Mouse (Mus musculus) embryonic facial prominence, embryonic 13.5 days (tissue): ENCODE results near the gene Spata5. TPM values are rescaled to one million over a fixed set of nuclear protein-coding genes. Genes with fewer than 3 reads are reported as not detected.
"Not testable (repeated sequence)": the region's sequence is repeated elsewhere in the genome, so short reads cannot be mapped to it uniquely, and the experiment has no call there.

Source experiments
- ATAC-seq: fragments of 200-750 bp; cut with Nextera tagmentation; 2 replicates; pipeline ENCODE4 v1.8.0; 2017; ENCODE audit warnings: low read depth; ENCODE audit not compliant: insufficient number of reproducible peaks, insufficient read depth, low FRiP score, low TSS enrichment
- H3K27ac ChIP-seq: fragments of 300-500 bp; sonication (generic); 2 replicates; pipeline ENCODE4 v1.5.1; 2015; ENCODE audit warnings: moderate library complexity, mild to moderate bottlenecking, inconsistent platforms
- H3K27me3 ChIP-seq: fragments of 300-500 bp; sonication (generic); 2 replicates; pipeline ENCODE4 v1.6.1; 2015; ENCODE audit warnings: mild to moderate bottlenecking, inconsistent platforms
- H3K36me3 ChIP-seq: fragments of 300-500 bp; sonication (generic); 2 replicates; pipeline ENCODE4 v1.6.1; 2015; ENCODE audit warnings: mild to moderate bottlenecking, inconsistent platforms
- H3K4me1 ChIP-seq: fragments of 300-500 bp; sonication (generic); 2 replicates; pipeline ENCODE4 v1.6.1; 2015; ENCODE audit warnings: inconsistent platforms
- H3K4me2 ChIP-seq: fragments of 300-500 bp; sonication (generic); 2 replicates; pipeline ENCODE4 v1.6.1; 2015; ENCODE audit warnings: moderate library complexity, mild to moderate bottlenecking, inconsistent platforms
- H3K4me3 ChIP-seq: fragments of 300-500 bp; sonication (generic); 2 replicates; pipeline ENCODE4 v1.5.1; 2015; ENCODE audit warnings: mild to moderate bottlenecking, inconsistent platforms
- H3K9ac ChIP-seq: fragments of 300-500 bp; sonication (generic); 2 replicates; pipeline ENCODE4 v1.6.1; 2015; ENCODE audit warnings: mild to moderate bottlenecking, inconsistent platforms
- H3K9me3 ChIP-seq: fragments of 300-500 bp; sonication (generic); 2 replicates; pipeline ENCODE4 v1.6.1; 2016; ENCODE audit warnings: inconsistent platforms
- WGBS: fragments of 180-500 bp; shearing (Covaris S2); methylation state at CpG from one replicate; pipeline ENCODE4 v1.1.7; 2015; ENCODE audit warnings: mixed read lengths; 5-methylcytosine and 5-hydroxymethylcytosine counted together
- polyA plus RNA-seq: library from polyadenylated mRNA; unstranded; fragments of >200 nt; fragmentation: Nextera tagmentation; extraction: Ambion mirVana; gene quantifications from 2 replicates; pipeline ENCODE4 v1.2.1, GENCODE M21; 2015

Gene Spata5
- polyA plus RNA-seq, 1 experiment from 2014 or later = 47.0 TPM

DNA sequence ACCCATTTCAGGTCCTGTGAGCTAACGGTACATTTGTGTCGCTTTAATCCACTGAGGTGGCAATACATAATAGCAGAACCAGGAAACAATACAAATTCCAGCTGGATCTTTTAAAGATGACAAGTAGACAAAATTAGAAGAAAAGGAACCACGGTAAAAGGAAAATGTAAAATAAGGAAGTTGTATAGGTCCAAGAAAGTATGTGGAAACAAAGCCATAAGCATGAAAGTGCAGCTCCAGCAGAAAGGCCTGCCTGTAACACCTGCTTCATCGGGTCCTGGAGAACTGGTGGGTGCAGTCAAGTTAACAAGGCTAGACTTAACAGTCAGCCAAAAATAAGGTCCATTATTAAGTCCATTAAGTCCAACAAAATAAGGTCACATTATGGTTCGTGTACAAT is 164.9 kb downstream of the Spata5 start:
- Histone ChIP-seq H3K4me3 (no peak overlapping the region), H3K36me3 (peaks cover 12% of the 10 kb centered on the region), H3K4me2 (no peak overlapping the region), H3K9ac (no peak overlapping the region), H3K4me1 (peaks cover 23% of the 10 kb centered on the region), H3K27me3 (no peaks in the 10 kb centered on the region), H3K27ac (no peak overlapping the region), H3K9me3 (no peaks in the 10 kb centered on the region)
- ATAC-seq = no peak
- 83% methylated on average over 5 of the region's 5 CpGs for WGBS

DNA sequence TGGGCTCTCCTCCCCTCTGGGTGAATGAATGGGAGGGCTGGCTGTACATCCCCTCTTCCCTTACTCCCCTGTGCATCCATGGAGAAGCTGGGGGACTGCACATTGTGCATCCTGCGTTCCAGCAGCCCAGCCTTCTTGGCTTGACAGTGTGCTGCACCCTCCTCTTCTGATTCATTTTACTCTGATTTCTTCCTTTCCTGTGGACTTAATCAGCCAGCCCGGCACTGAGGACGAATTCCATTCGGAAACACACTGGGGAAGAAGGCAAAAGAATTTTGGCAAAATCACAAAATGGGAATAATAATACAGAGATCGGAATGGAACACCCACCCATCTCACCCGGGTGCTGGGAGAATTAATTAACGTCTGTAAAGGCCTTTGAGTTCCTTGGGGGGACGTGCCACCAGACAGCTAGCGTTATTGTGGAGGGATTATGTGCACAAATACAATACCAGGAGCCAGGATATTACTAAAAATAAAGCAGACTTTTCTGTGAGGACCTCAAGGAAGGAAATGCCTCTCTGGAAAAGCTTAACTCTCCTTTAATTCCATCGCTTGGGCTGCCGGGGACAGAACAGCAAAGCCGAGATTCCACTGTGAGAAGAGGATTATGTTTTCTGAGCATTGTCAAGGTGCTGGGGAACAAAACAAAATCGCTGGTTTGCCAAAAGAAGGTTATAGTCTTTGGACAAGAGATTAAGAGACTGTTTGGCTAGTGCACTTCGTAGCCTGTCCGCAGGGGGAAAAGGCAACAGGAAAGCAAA is 166.5 kb downstream of the Spata5 start:
- peak overlapping the region; percentile 55 for H3K9ac ChIP-seq
- H3K4me1 ChIP-seq = peaks cover 23% of the 10 kb centered on the region
- H3K36me3 ChIP-seq = 0 out of 2 replicates have a peak, but pooled peaks cover 4% of the 10 kb centered on the region
- peak overlapping the region; percentile 88 for H3K27ac ChIP-seq
- H3K4me2 ChIP-seq = peak overlapping the region; percentile 52
- H3K27me3 ChIP-seq = no peaks in the 10 kb centered on the region
- 10% methylated on average over 15 of the region's 15 CpGs for WGBS
- peak overlapping the region; percentile 26 for H3K4me3 ChIP-seq
- ATAC-seq = no peak
- H3K9me3 ChIP-seq = no peaks in the 10 kb centered on the region

DNA sequence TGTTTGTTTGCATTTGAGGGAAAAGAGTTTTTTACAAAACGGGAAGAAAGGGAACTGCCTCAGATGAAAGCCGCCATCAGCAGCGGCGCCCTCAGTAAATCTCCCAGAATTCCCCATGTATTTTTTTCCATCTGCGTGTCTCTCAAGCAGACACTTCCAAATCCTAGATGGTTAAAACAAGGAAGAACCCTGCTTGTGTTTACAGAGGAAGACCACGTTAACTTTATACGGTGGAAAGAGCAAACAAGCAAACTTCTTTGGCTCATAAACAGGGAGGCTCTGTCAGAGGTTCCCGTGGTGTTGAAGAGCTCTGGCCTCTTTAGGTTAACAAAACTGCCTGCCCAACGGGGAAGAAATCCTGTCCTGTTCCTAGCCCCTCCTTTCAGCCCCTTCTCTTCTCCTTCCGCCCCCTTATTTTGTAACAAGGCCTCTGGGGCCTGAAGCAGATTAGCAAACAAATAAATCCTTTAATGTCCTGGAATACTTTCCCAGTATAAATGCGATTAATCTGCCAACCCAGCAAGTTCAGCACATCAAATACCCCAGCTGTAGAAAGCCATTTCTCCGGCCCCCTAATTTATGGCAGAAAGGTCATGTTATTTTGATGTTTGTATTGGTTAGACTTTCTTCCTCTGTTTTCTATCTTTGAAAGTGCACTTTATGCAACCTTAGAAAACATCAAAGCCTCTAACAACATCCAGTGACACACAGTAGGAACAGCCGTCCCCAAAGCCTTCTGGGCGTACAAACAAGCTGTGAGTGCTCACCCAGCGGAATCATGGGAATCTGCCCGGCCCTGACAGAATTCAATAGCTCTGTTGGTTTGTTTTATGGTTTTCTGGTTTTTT is 167.3 kb downstream of the Spata5 start:
- no peaks in the 10 kb centered on the region for H3K36me3 ChIP-seq
- no peak for ATAC-seq
- H3K9ac ChIP-seq = peak overlapping the region; percentile 55
- peaks cover 23% of the 10 kb centered on the region for H3K4me1 ChIP-seq
- H3K27ac ChIP-seq = peak overlapping the region; percentile 88
- H3K4me3 ChIP-seq = peak overlapping the region; percentile 26
- H3K27me3 ChIP-seq = no peaks in the 10 kb centered on the region
- WGBS = 23% methylated on average over 16 of the region's 16 CpGs
- no peaks in the 10 kb centered on the region for H3K9me3 ChIP-seq
- peak overlapping the region; percentile 52 for H3K4me2 ChIP-seq

DNA sequence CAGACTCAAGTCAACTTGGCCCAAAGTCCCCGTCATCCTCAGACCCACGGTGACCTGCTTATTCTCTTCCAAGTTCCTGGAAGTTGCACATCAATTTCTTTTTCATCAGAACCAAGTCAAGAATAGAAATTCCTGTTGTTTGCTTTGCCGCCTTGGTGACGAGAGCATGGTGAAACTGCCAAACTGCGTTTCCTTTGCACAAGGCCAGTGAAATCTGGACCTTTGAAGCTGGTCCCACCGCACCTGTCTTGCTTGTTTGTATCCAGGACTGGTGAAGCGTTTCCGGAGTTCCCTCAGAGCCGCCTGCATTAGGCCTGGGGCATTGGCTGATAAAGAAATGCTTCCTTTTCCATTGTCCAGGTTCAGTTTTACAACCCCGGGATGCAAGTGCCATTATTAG is 176.0 kb downstream of the Spata5 start:
- no peaks in the 10 kb centered on the region for H3K36me3 ChIP-seq
- no peak overlapping the region for H3K4me3 ChIP-seq
- peaks cover 12% of the 10 kb centered on the region; the same call in 1 of the 2 replicates for H3K4me1 ChIP-seq
- no peak overlapping the region for H3K4me2 ChIP-seq
- no peak overlapping the region for H3K9ac ChIP-seq
- WGBS = 75% methylated on average over 10 of the region's 10 CpGs
- no peaks in the 10 kb centered on the region for H3K9me3 ChIP-seq
- ATAC-seq = no peak
- no peak overlapping the region for H3K27ac ChIP-seq
- no peaks in the 10 kb centered on the region for H3K27me3 ChIP-seq

DNA sequence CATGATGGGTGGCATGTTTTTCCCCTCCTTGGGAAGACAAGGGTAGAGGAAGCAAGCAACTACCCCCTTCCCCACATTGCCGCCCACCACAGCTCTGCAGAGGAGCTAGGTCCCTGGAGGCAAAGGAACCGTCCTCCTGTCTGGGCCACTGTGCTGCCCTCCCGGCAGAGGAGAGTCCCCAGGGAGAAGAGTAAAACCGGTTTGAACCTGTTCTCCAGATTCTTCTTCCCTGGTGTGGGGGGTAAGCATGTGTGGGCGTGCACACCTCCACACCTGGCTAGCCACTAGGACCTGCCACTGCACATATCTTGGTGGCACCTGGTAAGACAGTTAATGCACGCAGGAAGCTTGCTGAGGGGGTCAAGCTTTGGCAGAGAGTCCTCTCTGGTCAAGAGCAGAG is 176.8 kb downstream of the Spata5 start:
- Histone ChIP-seq H3K9ac (no peak overlapping the region), H3K27ac (peak overlapping the region; percentile 41), H3K36me3 (no peaks in the 10 kb centered on the region), H3K9me3 (no peaks in the 10 kb centered on the region), H3K4me2 (no peak overlapping the region), H3K27me3 (no peaks in the 10 kb centered on the region), H3K4me3 (no peak overlapping the region), H3K4me1 (peaks cover 12% of the 10 kb centered on the region; the same call in 1 of the 2 replicates)
- WGBS = 46% methylated on average over 6 of the region's 6 CpGs
- ATAC-seq = peak; percentile 65

DNA sequence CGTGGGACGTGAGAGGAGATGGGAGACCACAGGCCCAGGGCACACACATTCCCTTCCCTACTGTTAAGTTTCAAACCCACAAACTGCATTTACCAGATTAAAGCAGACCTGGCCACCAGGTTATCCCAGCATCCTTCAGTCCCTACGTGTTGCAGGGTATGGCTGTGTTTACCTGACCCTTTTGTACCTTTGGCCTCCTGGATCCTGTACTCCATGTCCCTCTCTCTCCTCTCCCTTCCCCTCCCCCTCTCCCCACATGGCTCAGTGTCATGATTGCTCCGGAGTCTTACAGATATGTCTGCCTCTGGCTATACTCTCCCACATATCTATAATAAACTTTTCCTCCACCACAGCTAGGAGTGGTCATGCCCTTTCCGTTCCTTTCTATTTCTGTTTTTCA is 177.5 kb downstream of the Spata5 start:
- no peak overlapping the region for H3K4me2 ChIP-seq
- 58% methylated on average over 5 of the region's 5 CpGs for WGBS
- H3K9me3 ChIP-seq = no peaks in the 10 kb centered on the region
- peak overlapping the region; percentile 41 for H3K27ac ChIP-seq
- ATAC-seq = no peak
- H3K36me3 ChIP-seq = no peaks in the 10 kb centered on the region
- H3K9ac ChIP-seq = no peak overlapping the region
- H3K4me3 ChIP-seq = no peak overlapping the region
- H3K27me3 ChIP-seq = no peaks in the 10 kb centered on the region
- H3K4me1 ChIP-seq = peaks cover 12% of the 10 kb centered on the region; the same call in 1 of the 2 replicates

DNA sequence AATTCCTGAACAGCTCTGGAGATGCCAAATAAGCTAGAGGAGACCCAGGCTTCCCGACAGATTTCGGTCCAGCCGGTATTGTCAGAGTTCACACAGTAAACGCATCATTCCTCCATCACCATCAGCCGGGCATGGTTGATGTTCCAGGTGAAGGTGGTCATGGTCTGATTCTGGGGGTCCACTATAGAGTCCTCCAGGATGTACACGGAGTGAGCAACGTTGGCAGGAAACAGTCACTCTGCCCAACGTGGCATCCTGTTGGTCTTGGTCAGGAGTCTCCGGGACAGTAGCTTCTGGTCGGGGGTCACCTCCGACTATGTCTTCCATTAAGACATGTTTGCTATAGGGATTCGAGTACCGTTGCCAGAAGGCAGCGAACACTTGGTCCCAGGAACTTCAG is 179.9 kb downstream of the Spata5 start:
- not testable (repeated sequence) for H3K27me3 ChIP-seq, ATAC-seq, H3K27ac ChIP-seq, H3K36me3 ChIP-seq, H3K4me3 ChIP-seq, H3K4me2 ChIP-seq, H3K9me3 ChIP-seq, H3K9ac ChIP-seq
- peaks cover 12% of the 10 kb centered on the region for H3K4me1 ChIP-seq
- 95% methylated on average over 14 of the region's 14 CpGs for WGBS

DNA sequence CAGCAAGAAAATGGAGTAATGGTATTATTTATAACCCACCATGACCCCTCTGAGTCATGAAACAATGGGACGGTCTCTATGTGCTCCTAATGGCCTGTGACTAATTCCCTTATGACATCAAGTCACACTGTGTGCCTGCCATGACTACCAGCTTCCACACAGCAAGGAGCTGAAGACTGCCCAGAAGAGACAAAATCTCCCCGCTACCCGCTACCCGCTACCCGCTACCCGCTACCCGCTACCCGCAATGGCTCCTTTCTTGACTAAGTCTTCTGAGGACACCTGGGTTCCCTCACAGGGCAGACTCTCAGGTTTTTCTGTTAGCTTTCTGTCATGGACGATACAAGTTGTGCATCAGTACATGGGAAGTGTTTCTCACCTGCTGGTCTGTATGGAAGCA is 182.7 kb downstream of the Spata5 start:
- 96% methylated on average over 9 of the region's 9 CpGs for WGBS
- Histone ChIP-seq H3K9me3 (0 out of 2 replicates have a peak, but pooled peaks cover 4% of the 10 kb centered on the region), H3K27ac (no peak overlapping the region), H3K4me2 (no peak overlapping the region), H3K4me3 (no peak overlapping the region), H3K4me1 (peaks cover 5% of the 10 kb centered on the region; the same call in 1 of the 2 replicates), H3K36me3 (no peaks in the 10 kb centered on the region), H3K27me3 (no peaks in the 10 kb centered on the region), H3K9ac (no peak overlapping the region)
- no peak for ATAC-seq

DNA sequence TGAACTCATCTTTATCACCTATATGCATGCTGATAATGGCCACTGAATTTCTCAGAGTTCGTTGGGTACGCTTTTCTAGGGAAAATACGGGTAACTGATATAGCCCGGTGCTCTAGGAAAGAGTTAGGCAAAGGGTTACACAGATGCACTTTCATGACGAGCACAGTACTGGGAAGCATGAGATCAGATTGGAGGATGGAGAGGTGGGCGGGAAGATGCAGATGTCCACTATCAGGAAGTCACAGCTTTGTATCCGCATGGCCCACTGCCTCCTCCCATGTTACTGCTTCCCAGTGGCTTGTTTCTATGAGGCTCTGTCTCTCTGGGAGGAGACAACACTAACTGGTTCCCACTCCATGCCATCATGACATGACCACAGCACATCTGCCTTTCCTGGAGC is 183.2 kb downstream of the Spata5 start:
- Histone ChIP-seq H3K27ac (no peak overlapping the region), H3K9me3 (0 out of 2 replicates have a peak, but pooled peaks cover 4% of the 10 kb centered on the region), H3K4me2 (no peak overlapping the region), H3K27me3 (no peaks in the 10 kb centered on the region), H3K9ac (no peak overlapping the region), H3K36me3 (no peaks in the 10 kb centered on the region), H3K4me1 (peaks cover 5% of the 10 kb centered on the region; the same call in 1 of the 2 replicates), H3K4me3 (no peak overlapping the region)
- no peak for ATAC-seq
- WGBS = 85% methylated on average over 7 of the region's 7 CpGs

DNA sequence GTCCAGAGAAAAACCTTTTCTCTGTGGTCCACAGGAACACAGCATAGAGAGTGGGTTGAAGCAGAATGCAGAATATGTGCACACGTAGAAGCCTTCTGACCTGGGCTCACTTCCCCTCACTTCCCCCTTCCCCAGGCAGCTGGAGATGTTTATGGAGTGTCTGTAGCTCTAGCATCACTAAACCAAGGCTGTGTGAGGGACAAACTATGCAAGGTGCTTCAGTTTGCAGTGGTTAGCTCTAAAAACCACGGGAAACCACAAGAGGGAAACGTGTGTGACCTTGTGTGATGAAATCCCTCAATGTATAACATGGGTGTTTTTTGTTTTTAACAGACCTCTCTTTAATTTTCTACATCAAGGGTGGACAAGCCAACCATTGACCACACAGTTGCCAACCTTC is 183.8 kb downstream of the Spata5 start:
- Histone ChIP-seq H3K9me3 (0 out of 2 replicates have a peak, but pooled peaks cover 4% of the 10 kb centered on the region), H3K36me3 (no peaks in the 10 kb centered on the region), H3K4me2 (no peak overlapping the region), H3K4me1 (peaks cover 5% of the 10 kb centered on the region; the same call in 1 of the 2 replicates), H3K4me3 (no peak overlapping the region), H3K9ac (no peak overlapping the region), H3K27me3 (no peaks in the 10 kb centered on the region), H3K27ac (no peak overlapping the region)
- ATAC-seq = no peak
- 82% methylated on average over 3 of the region's 3 CpGs for WGBS

DNA sequence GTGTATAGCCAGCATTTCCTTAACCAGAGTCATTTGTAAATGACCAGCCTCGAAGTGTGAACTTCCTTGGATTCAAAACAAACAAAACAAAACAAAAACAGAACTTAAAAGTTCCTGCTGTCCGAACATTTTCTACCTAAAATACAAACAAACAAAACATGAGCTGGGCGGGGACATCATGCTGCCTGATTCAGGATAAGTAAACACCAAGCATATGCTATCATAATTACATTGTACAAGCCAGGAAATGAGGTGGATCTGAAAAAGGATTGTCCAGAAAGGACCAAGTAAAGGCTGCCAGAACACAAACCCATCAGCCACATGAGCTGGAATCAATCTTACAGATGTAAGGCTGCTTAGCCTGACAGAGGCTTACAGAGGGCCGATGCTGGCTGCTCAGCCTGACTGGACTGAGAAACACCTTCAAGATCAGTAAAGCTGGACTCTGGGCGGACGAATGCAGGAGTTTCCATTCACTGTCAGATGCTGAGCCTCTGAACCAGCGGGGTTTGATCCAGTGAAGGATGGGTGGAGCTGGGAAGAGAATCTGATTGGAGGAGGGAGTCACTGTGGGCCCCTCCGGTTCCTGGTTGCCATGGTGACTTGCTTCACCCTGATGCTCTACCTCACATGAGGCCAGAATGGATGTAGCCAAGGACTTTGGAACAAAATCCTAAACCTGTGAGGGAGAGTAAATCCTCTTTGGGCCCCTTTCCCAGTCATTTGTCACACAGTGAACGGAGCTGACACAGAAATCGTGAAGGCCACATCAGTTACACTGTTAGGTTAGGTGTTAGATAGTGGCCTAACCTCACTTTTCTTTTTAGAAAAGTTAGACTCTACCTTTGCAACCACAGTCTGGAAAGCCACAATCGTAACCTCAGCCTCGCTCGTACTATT is 185.5 kb downstream of the Spata5 start:
- H3K9me3 ChIP-seq = 0 out of 2 replicates have a peak, but pooled peaks cover 4% of the 10 kb centered on the region
- H3K27ac ChIP-seq = no peak overlapping the region
- H3K27me3 ChIP-seq = no peaks in the 10 kb centered on the region
- 0 out of 2 replicates have a peak overlapping the region, but pooled peaks have one; percentile 16 for H3K9ac ChIP-seq
- no peak for ATAC-seq
- no peaks in the 10 kb centered on the region for H3K36me3 ChIP-seq
- H3K4me2 ChIP-seq = no peak overlapping the region
- H3K4me1 ChIP-seq = peaks cover 5% of the 10 kb centered on the region; the same call in 1 of the 2 replicates
- 63% methylated on average over 13 of the region's 13 CpGs for WGBS
- no peak overlapping the region for H3K4me3 ChIP-seq
